Mouse (Mus musculus) left cerebral cortex, adult 18-20 months (tissue): ENCODE measurements at regions not wholly inside any gene's neighbourhood (a gene's known extent, or its start where the extent isn't known, plus 50 kb on each side); places are given as distances from the start of the nearest gene placed in this dataset.

Experiments
- DNase-seq, 2 experiments: peaks; one replicate each; pipeline ENCODE4 v3.0.0; 2021 to 2022; ENCODE audit warnings: low spot score in 2 of 2, mixed read lengths in 1 of 2

DNA sequence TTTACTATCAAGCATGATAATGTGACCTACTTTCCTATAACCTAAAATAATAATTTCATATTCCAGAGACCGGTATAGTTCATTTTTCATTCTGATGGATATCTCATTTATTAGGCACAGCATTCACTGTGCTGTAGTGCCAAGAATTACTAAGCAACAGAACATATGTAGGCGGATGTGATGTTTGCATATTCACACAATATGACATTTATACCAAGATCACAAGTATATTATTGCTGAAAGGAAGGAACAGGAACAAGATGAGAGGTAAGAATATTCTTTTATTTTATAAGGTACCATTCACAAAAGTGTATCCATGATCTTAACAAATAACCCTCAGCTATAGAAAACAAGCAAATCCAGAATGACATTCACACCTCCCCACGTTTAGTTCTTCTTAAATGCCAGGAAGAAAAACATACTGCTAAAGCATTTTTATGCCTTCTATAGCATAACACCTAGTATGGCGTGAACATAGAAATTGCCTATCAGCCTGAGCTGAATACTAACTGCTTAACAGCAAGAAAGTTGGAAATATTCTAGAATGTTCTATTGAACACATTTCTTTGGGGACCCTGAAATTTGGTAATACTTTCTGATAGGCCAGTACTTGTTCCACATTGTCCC, 1062.8 kb upstream of the Acvr2a start:
- DNase-seq = no peak

DNA sequence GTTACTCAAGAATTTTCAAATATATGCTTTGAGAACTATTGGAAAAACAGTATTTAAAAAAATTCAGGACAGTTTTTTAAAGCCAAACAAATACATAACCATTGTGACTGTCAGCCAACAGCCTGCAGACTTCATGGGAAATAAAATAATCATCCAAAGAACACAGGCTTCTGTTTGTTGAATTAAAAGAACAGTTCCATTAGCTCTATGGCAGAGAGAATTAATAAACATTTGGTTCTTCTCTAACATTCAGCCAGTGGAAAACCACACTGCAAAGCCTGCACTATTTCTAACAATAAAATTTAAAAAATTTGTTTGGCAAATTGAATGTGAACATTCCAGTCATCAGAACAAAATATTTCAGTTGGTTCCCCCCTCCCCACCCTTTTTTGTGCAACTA, 1058.2 kb upstream of the Acvr2a start:
- no peak for DNase-seq

DNA sequence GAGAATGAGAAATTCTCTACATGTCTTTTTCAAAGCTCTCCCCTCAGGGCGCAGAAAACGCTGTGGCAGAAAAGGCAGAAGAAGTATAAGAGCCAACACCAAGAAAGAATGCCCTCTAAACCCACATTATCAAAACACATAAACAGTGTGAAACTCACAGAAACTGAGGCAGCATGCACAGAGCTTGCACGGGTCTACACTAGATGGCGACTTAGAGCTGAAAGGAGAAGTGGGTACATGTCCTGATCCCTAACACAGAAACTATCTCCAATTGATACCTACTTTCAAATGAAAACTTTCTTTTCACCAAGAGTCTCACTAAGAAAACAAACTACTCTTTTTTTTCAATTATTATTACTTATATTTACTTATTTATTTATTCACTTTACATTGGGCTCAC, 1057.7 kb upstream of the Acvr2a start:
- DNase-seq = no peak

GRCm38 (mm10) chr2:47775766-47776165, 1038.1 kb upstream of the Acvr2a start:
- no peak for DNase-seq

DNA sequence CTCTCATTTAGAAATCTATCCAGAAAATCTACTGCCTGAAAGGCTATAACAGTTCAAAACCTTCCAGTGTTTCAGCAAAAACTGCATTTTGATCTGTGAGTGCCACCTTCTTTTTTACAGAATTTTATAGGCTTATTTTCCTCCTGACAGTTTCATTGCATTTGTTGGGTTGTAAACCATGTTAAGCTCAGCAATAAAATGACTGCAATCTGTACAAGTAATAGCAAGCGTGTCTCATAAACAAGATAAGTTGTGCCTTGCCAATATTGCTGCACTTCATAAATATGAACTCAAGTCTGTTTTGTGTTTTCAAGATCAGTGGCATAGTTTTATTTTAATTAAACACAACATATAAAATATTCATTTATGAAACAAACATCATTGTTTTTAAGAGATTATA, 1036.9 kb upstream of the Acvr2a start:
- DNase-seq = no peak

DNA sequence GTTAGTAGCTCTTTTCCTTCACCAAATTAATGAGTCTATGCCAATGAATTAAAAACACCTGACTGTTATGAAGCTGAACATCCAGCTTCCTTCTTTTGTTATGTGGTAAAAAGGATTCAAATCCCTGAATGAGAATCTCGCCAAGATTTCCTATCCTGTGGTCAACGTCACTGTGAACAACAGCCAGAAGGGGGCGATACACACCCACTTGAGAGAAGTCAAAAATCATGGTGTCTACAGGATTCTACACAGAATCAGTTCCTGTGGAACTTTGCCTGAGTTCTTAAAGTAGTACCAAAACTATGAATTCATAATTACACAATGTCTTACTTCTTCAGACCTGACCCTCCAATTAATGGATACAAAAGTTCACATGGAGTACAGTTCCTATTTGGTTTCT, 1028.1 kb upstream of the Acvr2a start:
- peak; percentile 68 to 75 for DNase-seq

GRCm38 (mm10) chr2:47822746-47823271, 991.1 kb upstream of the Acvr2a start:
- DNase-seq = peak; percentile 13 to 27

DNA sequence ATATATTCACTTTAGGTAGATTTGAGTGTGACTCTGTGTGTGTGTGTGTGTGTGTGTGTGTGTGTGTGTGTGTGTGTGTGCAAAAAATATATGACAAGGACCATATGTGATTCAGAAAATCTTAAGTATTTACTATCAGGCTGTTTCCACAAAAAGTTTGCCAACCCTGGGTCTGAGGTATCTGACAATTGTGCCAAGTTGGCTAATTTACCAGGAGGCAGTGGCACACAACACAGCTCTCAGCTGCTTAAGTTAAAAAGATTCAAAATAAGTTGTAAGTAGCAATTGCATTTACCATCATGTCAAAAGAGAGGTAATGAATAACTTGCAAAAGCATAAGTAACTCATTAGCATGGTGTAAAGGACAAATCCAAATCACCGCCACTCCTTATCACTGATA, 981.4 kb upstream of the Acvr2a start:
- no peak for DNase-seq

- DNase-seq = no peak
These were observed 980.4 kb upstream of the Acvr2a start for GRCm38 (mm10) chr2:47833517-47833916.

DNA sequence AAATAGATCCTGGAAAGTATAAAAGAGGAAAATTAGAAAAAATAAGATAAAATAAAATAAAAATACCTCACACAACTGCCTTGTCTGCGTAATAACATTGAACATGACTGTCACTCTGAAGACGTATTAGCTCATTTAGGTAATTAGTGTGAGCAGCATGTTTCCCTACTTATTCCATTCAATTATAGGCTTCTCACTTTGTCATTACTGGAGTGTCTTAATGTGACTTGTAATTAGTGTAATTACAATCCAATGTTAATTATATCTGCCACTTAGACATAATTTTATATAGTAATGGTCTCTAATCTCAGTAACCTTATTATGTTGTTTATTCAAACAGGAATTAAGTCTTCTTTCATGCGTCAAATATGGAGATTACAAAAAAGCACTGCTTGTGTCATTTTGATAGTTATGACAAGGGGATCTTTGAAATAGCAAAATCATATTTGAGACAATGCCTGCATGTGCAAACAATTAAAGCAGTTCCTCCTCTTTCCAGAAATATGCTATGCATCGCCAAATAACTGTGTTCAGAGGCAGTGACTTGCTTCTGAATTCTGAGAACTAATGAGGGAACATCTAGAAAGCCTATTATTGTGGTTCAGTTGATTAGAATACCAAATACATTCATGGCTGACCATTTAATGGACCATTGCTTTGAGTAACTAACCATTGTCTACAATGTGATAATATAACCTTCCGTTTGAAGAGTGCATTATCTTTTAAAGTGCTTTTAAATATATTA, 979.7 kb upstream of the Acvr2a start:
- no peak for DNase-seq

- DNase-seq = no peak
These were observed 956.7 kb upstream of the Acvr2a start for GRCm38 (mm10) chr2:47857229-47857628.

- no peak for DNase-seq
These were observed 951.5 kb upstream of the Acvr2a start for GRCm38 (mm10) chr2:47862446-47862845.

DNA sequence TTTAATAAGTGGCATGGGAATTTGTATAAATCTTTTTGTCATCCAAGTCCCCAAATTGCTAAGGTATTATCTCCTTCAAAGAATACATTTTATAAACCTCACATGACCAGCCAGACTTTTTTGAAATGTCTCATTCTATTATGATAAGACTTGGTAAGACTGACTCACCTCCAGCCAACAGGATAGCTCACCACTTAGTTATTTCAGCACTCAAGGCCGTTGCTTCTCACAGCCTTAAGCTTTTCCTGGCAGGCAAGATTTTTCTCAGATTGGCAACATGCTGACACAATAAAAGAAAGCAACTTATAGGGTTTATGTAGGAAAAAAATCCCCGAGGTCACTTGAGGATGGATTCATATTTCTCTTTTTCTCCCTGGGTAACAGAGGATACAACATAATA, 935.9 kb upstream of the Acvr2a start:
- no peak for DNase-seq

DNA sequence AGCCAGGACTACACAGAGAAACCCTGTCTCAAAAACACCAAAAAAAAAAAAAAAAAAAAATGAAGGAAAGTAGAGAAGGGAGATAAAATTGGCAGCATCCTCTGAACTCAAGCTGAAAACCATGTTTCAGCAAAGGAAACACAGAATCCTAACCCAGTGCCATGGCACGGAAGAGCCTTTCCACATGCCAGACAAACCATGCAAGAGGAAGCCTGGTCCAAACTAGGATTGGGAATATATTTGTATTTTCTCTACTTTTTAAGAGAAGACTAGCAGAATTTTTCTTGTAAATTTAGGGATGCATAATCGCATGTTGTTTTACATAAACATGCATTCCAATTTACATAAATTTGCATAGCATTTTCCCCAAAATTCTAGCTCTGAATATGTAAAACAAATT, 934.8 kb upstream of the Acvr2a start:
- DNase-seq = no peak

- DNase-seq = no peak
These were observed 934.1 kb upstream of the Acvr2a start for GRCm38 (mm10) chr2:47879796-47880195.

GRCm38 (mm10) chr2:47888166-47888565, 925.7 kb upstream of the Acvr2a start:
- DNase-seq = no peak

DNA sequence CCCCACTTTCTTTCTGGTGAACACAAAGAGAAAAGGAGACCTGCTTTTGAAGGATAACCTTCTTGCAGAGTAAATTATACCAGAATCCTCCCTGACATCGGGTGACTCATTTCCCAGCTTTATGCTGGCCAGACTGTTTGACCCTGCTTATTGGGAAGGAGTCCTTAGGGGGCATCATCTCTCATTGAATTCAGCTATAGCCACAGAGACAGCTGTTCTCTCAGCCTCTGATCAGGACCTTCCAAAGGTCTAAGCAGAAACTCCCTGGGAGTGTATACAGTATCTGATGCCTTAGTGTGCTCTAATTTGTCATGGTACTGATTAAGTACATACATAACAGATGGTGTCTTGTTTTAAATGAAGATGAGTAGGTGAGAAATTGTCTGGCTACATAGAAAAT, 922.5 kb upstream of the Acvr2a start:
- no peak for DNase-seq

DNA sequence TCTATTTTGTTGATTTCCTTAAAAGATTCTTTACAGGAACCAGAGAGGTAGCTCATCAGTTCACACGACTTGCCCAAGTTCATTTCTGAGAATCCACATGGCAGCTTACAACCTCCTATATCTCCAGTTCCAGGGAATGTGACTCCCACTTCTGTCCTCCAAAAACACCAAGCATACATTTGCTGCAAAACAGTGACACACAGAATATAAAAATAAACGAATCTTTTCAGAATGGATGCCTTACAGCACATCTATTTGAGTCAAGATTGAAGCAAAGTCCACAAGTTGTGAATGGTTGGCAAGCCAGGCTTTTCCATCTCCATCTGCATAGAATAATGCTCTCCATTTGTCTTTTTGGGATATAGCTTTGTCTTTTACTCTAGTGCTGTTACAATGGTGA, 921.0 kb upstream of the Acvr2a start:
- peak in 1 of 2 experiments; percentile 1 for DNase-seq

GRCm38 (mm10) chr2:47894806-47895205, 919.1 kb upstream of the Acvr2a start:
- DNase-seq = no peak

DNA sequence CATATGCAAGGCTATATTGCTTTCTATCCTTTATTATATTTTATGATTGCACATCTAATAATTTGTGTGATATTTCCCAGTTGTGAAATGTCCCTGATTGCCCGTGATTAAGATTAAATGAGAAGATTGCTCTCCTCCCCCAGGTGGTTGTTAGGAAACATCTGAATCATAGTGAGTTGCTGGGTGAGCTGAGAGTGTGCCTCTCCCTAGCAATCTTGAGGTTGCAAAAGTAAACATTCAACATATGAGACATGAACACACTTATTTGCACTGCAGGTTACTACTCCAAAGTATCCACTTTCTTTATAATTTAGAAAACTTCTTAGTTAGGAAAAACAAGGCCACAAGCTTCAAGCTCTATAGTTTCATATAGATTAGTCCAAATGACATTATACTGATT, 899.6 kb upstream of the Acvr2a start:
- DNase-seq = no peak

DNA sequence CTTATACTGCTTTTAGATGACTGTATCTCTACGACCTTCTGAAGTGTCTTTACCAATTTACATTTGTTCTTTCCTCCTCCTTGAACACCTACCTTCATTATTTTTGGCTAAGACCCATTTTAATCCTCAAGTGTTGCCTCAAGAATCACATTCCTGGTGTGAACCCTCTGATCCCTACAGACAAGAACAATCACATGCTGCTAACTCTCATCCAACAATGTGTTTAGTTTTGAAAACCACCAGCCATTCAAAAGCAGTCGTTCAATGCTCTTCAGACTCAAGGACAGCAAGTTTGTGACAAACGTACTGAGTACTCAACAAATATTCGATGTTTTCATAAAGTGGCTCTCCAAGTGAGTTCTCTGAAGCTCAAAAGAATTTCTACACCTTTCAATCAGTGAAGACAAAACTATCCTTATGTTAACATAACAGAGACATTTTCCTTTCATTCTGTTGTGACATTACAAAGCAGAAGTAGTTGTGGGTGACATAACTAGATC, 898.9 kb upstream of the Acvr2a start:
- no peak for DNase-seq

DNA sequence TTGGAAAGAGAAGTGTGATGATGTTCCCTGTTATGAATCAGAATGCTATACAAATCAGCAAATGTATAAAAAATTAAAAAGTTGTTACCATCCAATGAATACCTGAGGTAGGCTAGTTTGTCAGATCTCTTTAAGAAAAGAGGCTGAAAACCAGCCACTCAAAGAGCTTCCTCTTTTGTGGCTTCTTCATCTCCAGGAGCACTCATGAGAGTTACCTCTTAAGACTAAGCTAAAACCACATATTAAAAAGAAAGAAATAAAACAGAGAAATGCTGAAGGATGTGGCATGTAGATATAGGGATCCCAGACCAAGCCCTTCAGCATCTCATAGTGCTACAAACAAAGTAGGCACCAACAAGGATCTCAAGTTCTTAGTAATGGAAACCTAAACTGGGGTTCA, 890.9 kb upstream of the Acvr2a start:
- DNase-seq = no peak

DNA sequence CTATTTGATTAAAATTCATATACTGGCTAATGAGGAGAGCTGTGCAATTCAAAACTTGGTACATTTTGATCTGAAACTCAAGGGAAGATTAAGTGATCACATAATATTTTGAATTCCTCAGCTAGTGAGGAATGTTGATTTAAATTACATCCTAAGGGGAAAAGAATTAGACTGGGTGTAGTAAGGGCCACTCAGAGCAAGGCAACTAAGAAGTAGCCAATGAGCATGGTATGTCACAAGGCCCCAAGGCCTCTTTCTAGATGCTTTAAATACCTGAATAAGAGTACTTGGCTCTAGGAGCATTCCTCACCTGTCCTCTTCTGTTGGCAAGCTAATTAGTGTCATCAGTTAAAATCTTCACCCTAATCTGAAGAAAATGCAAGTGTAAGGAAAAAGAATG, 887.3 kb upstream of the Acvr2a start:
- no peak for DNase-seq
